In the genomic region with DNA sequence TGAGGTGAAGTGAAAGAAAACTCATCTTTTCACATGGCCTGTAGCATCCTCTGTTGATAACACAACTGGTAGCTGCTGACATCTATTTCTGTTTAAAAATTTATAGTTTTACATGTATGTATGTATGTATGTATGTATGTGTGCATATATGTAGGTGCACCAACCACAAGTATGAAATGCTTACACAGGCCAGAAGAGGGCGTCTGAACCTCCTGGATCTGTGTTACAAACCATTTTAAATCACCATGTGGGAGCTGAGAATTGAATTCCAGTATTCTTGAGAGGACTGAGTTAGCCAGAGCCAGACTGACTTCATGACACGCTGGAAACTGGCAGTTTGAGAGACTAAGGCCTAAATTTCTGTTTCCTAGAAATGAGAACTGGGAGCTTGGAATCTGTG, we compare ENCODE assay signal across 22 mouse cellular contexts. TPM values are rescaled to one million over a fixed set of nuclear protein-coding genes. Genes with fewer than 3 reads are reported as not detected.
A peak's percentile ranks its signal among the peaks of the same experiment; 100 is the strongest.
DNase-seq lines count a peak whose midpoint lies in the region; ATAC-seq and TF ChIP-seq lines count a peak whose summit lies in the region.
"Had no signal": no experiment of that assay in that cellular context is flagged by ENCODE, and none has a peak within 500 bp of the region (broad histone marks: within the 10 kb centered on the region; RNA-seq: fewer than 3 reads in every experiment).

No protein-coding gene starts in this region.

- no peaks in the 10 kb centered on the region for H3K27me3 ChIP-seq in intestine, postnatal 0 days (replicated peaks; ENCODE audit: control insufficient read depth, insufficient read depth, low read length)
- no peaks in the 10 kb centered on the region for H3K27me3 ChIP-seq in intestine, embryonic 16.5 days (replicated peaks; ENCODE audit: control insufficient read depth, insufficient read depth, low read length)
- no peaks in the 10 kb centered on the region for H3K27me3 ChIP-seq in midbrain, postnatal 0 days (ENCODE audit: insufficient read depth, low read length)
- H3K27me3 ChIP-seq in midbrain, embryonic 14.5 days (ENCODE audit: control insufficient read depth, insufficient read depth, low read length) = no peaks in the 10 kb centered on the region
- H3K27me3 ChIP-seq in Patski = no peaks in the 10 kb centered on the region
- no peaks in the 10 kb centered on the region for H3K27me3 ChIP-seq in stomach, postnatal 0 days (ENCODE audit: control insufficient read depth, insufficient read depth, low read length)
- H3K27me3 ChIP-seq: embryonic facial prominence, embryonic 13.5 days; heart, embryonic 13.5 days; hindbrain, embryonic 15.5 days; midbrain, embryonic 12.5 days; neural tube, embryonic 13.5 days had no signal

- H3K36me3 ChIP-seq in intestine, postnatal 0 days (ENCODE audit: control insufficient read depth, insufficient read depth) = no peaks in the 10 kb centered on the region
- no peaks in the 10 kb centered on the region for H3K36me3 ChIP-seq in intestine, embryonic 16.5 days (ENCODE audit: control insufficient read depth, insufficient read depth, low read length)
- H3K36me3 ChIP-seq in midbrain, postnatal 0 days (ENCODE audit: insufficient read depth, low read length) = no peaks in the 10 kb centered on the region
- H3K36me3 ChIP-seq in midbrain, embryonic 14.5 days (ENCODE audit: control insufficient read depth, insufficient read depth, low read length) = no peaks in the 10 kb centered on the region
- H3K36me3 ChIP-seq in stomach, postnatal 0 days (ENCODE audit: control insufficient read depth, insufficient read depth, low read length) = no peaks in the 10 kb centered on the region
- H3K36me3 ChIP-seq: embryonic facial prominence, embryonic 13.5 days; heart, embryonic 13.5 days; hindbrain, embryonic 15.5 days; midbrain, embryonic 12.5 days; neural tube, embryonic 13.5 days had no signal

- POLR2A ChIA-PET in Patski (lab: Charles Lee) = interaction anchor here (1.5 kb wide), 1 partner anchor 50 kb away, joined by 5 read pairs; no protein-coding TSS in a partner anchor

- H3K4me1 ChIP-seq in intestine, postnatal 0 days (replicated peaks; ENCODE audit: control insufficient read depth, insufficient read depth, low read length) = no peaks in the 10 kb centered on the region; the same call in 1 of the 2 replicates
- no peaks in the 10 kb centered on the region for H3K4me1 ChIP-seq in intestine, embryonic 16.5 days (ENCODE audit: control insufficient read depth, insufficient read depth, low read length)
- H3K4me1 ChIP-seq in midbrain, postnatal 0 days (ENCODE audit: insufficient read depth, low read length) = no peaks in the 10 kb centered on the region
- no peaks in the 10 kb centered on the region for H3K4me1 ChIP-seq in midbrain, embryonic 14.5 days (ENCODE audit: control insufficient read depth, insufficient read depth, low read length)
- no peaks in the 10 kb centered on the region for H3K4me1 ChIP-seq in stomach, postnatal 0 days (replicated peaks; ENCODE audit: control insufficient read depth, insufficient read depth)
- H3K4me1 ChIP-seq: embryonic facial prominence, embryonic 13.5 days; hindbrain, embryonic 15.5 days; midbrain, embryonic 12.5 days; neural tube, embryonic 13.5 days had no signal

- H3K4me3 ChIP-seq in intestine, postnatal 0 days (ENCODE audit: low read depth, low read length) = no peak overlapping the region
- no peak overlapping the region for H3K4me3 ChIP-seq in intestine, embryonic 16.5 days (ENCODE audit: low read length)
- H3K4me3 ChIP-seq in midbrain, postnatal 0 days (ENCODE audit: low read depth, low read length) = no peak overlapping the region
- H3K4me3 ChIP-seq in midbrain, embryonic 14.5 days (replicated peaks; ENCODE audit: low read depth, low read length) = no peak overlapping the region
- H3K4me3 ChIP-seq in stomach, postnatal 0 days (ENCODE audit: low read depth, low read length) = no peak overlapping the region
- H3K4me3 ChIP-seq: embryonic facial prominence, embryonic 13.5 days; heart, embryonic 13.5 days; hindbrain, embryonic 15.5 days; midbrain, embryonic 12.5 days; neural tube, embryonic 13.5 days had no signal

- no peak overlapping the region for H3K9ac ChIP-seq in intestine, postnatal 0 days (ENCODE audit: low read depth, low read length)
- no peak overlapping the region for H3K9ac ChIP-seq in intestine, embryonic 16.5 days (ENCODE audit: low read depth, low read length)
- no peak overlapping the region for H3K9ac ChIP-seq in midbrain, postnatal 0 days (replicated peaks; ENCODE audit: low read length, poor library complexity, severe bottlenecking)
- no peak overlapping the region for H3K9ac ChIP-seq in midbrain, embryonic 14.5 days (replicated peaks; ENCODE audit: low read length)
- no peak overlapping the region for H3K9ac ChIP-seq in stomach, postnatal 0 days (ENCODE audit: low read length)
- H3K9ac ChIP-seq: embryonic facial prominence, embryonic 13.5 days; heart, embryonic 13.5 days; hindbrain, embryonic 15.5 days; midbrain, embryonic 12.5 days; neural tube, embryonic 13.5 days had no signal

- ATAC-seq in intestine, postnatal 0 days = no peak
- no peak for ATAC-seq in intestine, embryonic 16.5 days
- ATAC-seq in midbrain, postnatal 0 days (ENCODE audit: low FRiP score) = no peak
- ATAC-seq in midbrain, embryonic 14.5 days (ENCODE audit: low FRiP score, low TSS enrichment) = no peak
- ATAC-seq in Patski = no peak
- no peak for ATAC-seq in stomach, postnatal 0 days (ENCODE audit: low FRiP score, low TSS enrichment)
- ATAC-seq: forebrain, embryonic 14.5 days had no signal

- no peak for DNase-seq in midbrain, postnatal 0 days (ENCODE audit: low spot score)
- no peak for DNase-seq in midbrain, embryonic 14.5 days
- DNase-seq in Patski (ENCODE audit: low read depth, low spot score) = no peak
- DNase-seq in adrenal gland, postnatal 14 days = no peak
- DNase-seq in stomach, postnatal 0 days (ENCODE audit: low spot score) = no peak
- DNase-seq: adrenal gland, adult 8-10 months; cerebellum, postnatal 10 days; gastrocnemius, postnatal 36 days; heart, postnatal 36 days; kidney, adult 11 months; lung, adult 18-20 months; right cerebral cortex, adult 18-20 months; thymus, postnatal 36 days had no signal

- peak; percentile 8; the same call in 1 of the 2 replicates for TF ChIP-seq CTCF in intestine, postnatal 0 days (IDR thresholded peaks at IDR 0.05; ENCODE audit: low read depth)
- TF ChIP-seq CTCF in midbrain, postnatal 0 days (IDR thresholded peaks at IDR 0.05) = 0 out of 2 replicates have a peak, but pooled peaks have one; percentile 7
- peak; percentile 38 for TF ChIP-seq CTCF in Patski (IDR thresholded peaks at IDR 0.05)
- TF ChIP-seq CTCF in stomach, postnatal 0 days (IDR thresholded peaks at IDR 0.05; ENCODE audit: low read depth) = no peak

- H3K27ac ChIP-seq in intestine, postnatal 0 days (ENCODE audit: low read depth, low read length) = no peak overlapping the region
- H3K27ac ChIP-seq in intestine, embryonic 16.5 days (ENCODE audit: low read length) = no peak overlapping the region
- H3K27ac ChIP-seq in midbrain, postnatal 0 days (ENCODE audit: low read depth, low read length) = no peak overlapping the region
- no peak overlapping the region for H3K27ac ChIP-seq in midbrain, embryonic 14.5 days (replicated peaks; ENCODE audit: low read depth, low read length)
- no peak overlapping the region for H3K27ac ChIP-seq in stomach, postnatal 0 days (replicated peaks)
- H3K27ac ChIP-seq: embryonic facial prominence, embryonic 13.5 days; heart, embryonic 13.5 days; hindbrain, embryonic 15.5 days; macrophage; midbrain, embryonic 12.5 days; neural tube, embryonic 13.5 days had no signal

- H3K9me3 ChIP-seq in intestine, postnatal 0 days (ENCODE audit: control insufficient read depth) = no peaks in the 10 kb centered on the region
- H3K9me3 ChIP-seq in intestine, embryonic 16.5 days (ENCODE audit: control insufficient read depth, low read length) = no peaks in the 10 kb centered on the region
- H3K9me3 ChIP-seq in midbrain, postnatal 0 days (ENCODE audit: low read length) = no peaks in the 10 kb centered on the region
- no peaks in the 10 kb centered on the region for H3K9me3 ChIP-seq in midbrain, embryonic 14.5 days (ENCODE audit: control insufficient read depth, low read length)
- no peaks in the 10 kb centered on the region for H3K9me3 ChIP-seq in stomach, postnatal 0 days (ENCODE audit: control insufficient read depth, low read length)
- H3K9me3 ChIP-seq: embryonic facial prominence, embryonic 13.5 days; heart, embryonic 13.5 days; hindbrain, embryonic 15.5 days; midbrain, embryonic 12.5 days; neural tube, embryonic 13.5 days had no signal

- WGBS in intestine, postnatal 0 days = 74% methylated on average over 2 of the region's 2 CpGs
- 70% methylated on average over 2 of the region's 2 CpGs for WGBS in intestine, embryonic 16.5 days
- WGBS in midbrain, postnatal 0 days = 80% methylated on average over 2 of the region's 2 CpGs
- 74% methylated on average over 2 of the region's 2 CpGs for WGBS in midbrain, embryonic 14.5 days
- 68% methylated on average over 2 of the region's 2 CpGs for WGBS in stomach, postnatal 0 days

- TF ChIP-seq EP300 in stomach, postnatal 0 days (optimal IDR thresholded peaks at IDR 0.05) = no peak

- CTCF ChIA-PET in Patski (lab: Charles Lee) = interaction anchor here (1.0 to 6.3 kb wide), 13 partner anchors 8 to 70 kb away, joined by 3 to 90 read pairs (median 5); a partner anchor contains a TSS

- no peak overlapping the region for H3K4me2 ChIP-seq in intestine, postnatal 0 days (replicated peaks; ENCODE audit: low read depth)
- no peak overlapping the region for H3K4me2 ChIP-seq in intestine, embryonic 16.5 days (ENCODE audit: low read depth, low read length)
- H3K4me2 ChIP-seq in midbrain, postnatal 0 days (ENCODE audit: low read depth, low read length, poor library complexity, severe bottlenecking) = no peak overlapping the region
- no peak overlapping the region for H3K4me2 ChIP-seq in midbrain, embryonic 14.5 days (ENCODE audit: low read length)
- H3K4me2 ChIP-seq in stomach, postnatal 0 days (replicated peaks; ENCODE audit: low read depth) = no peak overlapping the region
- H3K4me2 ChIP-seq: embryonic facial prominence, embryonic 13.5 days; heart, embryonic 13.5 days; hindbrain, embryonic 15.5 days; midbrain, embryonic 12.5 days; neural tube, embryonic 13.5 days had no signal

- in situ Hi-C loops in Patski (cut with MboI; ENCODE audit: low pct_unique_long_range_greater_than_20kb) = no loop called here

RNA-seq across cellular contexts. Expression of a gene that starts 13.2 kb away (rescaled TPM):
- polyA plus RNA-seq in intestine, postnatal 0 days (2015; fragmentation: Nextera tagmentation; extraction: Ambion mirVana) = 16.6 and 17.0 TPM in 2 replicates
- 14.7 and 15.5 TPM in 2 replicates for polyA plus RNA-seq in intestine, embryonic 16.5 days (2015; fragmentation: Nextera tagmentation; extraction: Ambion mirVana)
- 14.3 and 16.3 TPM in 2 replicates for total RNA-seq in midbrain, postnatal 0 days (2014; rRNA removed)
- polyA plus RNA-seq in midbrain, postnatal 0 days (2015; fragmentation: Nextera tagmentation; extraction: Ambion mirVana) = 5.7 and 7.5 TPM in 2 replicates
- 5.3 and 6.1 TPM in 2 replicates for polyA plus RNA-seq in midbrain, embryonic 14.5 days (2014; fragmentation: Nextera tagmentation; extraction: Ambion mirVana)
- 45.3 TPM for polyA plus RNA-seq in Patski (2021)
- 31.8 and 40.8 TPM in 2 replicates for total RNA-seq in adrenal gland, postnatal 14 days (2021)
- 12.3 and 14.5 TPM in 2 replicates for polyA plus RNA-seq in stomach, postnatal 0 days (2015; fragmentation: Nextera tagmentation; extraction: Ambion mirVana)

RNA-seq across cellular contexts. Expression of a gene that starts 32.9 kb away (rescaled TPM):
- polyA plus RNA-seq in intestine, postnatal 0 days (2015; fragmentation: Nextera tagmentation; extraction: Ambion mirVana) = 22.5 and 27.1 TPM in 2 replicates
- polyA plus RNA-seq in intestine, embryonic 16.5 days (2015; fragmentation: Nextera tagmentation; extraction: Ambion mirVana) = 28.0 and 28.5 TPM in 2 replicates
- 29.5 and 35.3 TPM in 2 replicates for total RNA-seq in midbrain, postnatal 0 days (2014; rRNA removed)
- polyA plus RNA-seq in midbrain, postnatal 0 days (2015; fragmentation: Nextera tagmentation; extraction: Ambion mirVana) = 60.6 and 61.1 TPM in 2 replicates
- polyA plus RNA-seq in midbrain, embryonic 14.5 days (2014; fragmentation: Nextera tagmentation; extraction: Ambion mirVana) = 46.4 and 54.6 TPM in 2 replicates
- 36.2 TPM for polyA plus RNA-seq in Patski (2021)
- total RNA-seq in adrenal gland, postnatal 14 days (2021) = 27.0 and 31.1 TPM in 2 replicates
- polyA plus RNA-seq in stomach, postnatal 0 days (2015; fragmentation: Nextera tagmentation; extraction: Ambion mirVana) = 28.0 and 32.1 TPM in 2 replicates
